Mouse (Mus musculus) cerebellum, adult 8-10 months (tissue): ENCODE results near the gene Kbtbd6.
A peak's percentile ranks its signal among the peaks of the same experiment; 100 is the strongest.
"Not testable (repeated sequence)": the region's sequence is repeated elsewhere in the genome, so short reads cannot be mapped to it uniquely, and the experiment has no call there.

Experiments
- DNase-seq: peaks from one replicate; pipeline ENCODE4 v3.0.0; 2022

Kbtbd6 gene

DNA sequence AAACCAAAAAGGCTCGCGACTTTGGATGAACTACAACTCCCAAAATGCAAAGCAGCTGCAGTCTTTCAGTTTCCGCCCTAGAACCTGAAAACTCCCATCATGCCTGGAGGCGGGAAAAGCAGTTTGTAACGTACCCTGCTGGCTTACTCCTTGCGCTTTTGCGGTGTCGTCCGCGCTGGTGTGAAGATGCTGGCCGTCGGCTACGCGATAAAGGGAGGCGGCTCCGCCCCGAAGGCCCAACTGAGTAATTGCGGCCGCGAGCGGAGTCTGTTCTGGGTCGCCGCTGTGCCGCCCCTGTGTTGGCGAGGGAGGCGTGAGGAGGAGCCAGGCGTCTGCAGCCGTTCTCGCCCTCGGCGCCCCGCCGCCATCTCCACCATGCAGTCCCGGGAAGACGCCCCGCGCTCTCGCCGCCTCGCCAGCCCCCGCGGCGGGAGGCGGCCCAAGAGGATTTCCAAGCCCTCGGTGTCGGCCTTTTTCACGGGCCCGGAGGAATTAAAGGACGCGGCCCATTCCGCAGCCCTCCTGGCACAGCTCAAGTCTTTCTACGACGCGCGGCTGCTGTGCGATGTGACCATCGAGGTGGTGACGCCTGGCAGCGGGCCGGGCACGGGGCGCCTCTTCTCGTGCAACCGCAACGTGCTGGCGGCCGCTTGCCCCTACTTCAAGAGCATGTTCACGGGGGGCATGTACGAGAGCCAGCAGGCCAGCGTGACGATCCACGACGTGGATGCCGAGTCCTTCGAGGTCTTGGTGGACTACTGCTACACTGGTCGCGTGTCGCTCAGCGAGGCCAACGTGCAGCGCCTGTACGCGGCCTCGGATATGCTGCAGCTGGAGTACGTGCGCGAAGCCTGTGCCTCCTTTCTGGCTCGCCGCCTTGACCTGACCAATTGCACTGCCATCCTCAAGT lies at the start of gene Kbtbd6:
Gene Kbtbd6, plus strand, starts transcription at position 155 of the 910 bp plus-strand sequence.
- DNase-seq: peak; percentile 63

DNA sequence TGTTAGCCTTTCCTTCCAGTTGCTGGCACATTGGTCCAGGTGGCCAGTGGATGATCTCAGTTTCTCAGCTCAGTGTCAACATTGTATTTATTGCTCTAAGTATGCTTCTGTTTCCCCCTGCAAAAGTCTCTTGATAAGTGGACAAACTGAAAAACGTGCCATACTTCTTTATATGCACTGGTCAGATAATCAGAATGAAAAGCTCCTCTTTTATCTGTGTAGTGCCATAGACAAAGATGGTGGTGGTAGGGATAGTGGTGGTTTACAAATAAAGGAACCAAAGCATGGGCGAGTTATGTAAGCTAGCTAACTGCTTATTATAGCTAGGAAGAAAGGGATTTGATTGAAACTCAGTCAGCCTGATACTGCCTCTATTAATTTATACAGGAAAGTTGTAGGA lies 44.0 kb upstream of the Kbtbd6 start:
- no peak for DNase-seq

DNA sequence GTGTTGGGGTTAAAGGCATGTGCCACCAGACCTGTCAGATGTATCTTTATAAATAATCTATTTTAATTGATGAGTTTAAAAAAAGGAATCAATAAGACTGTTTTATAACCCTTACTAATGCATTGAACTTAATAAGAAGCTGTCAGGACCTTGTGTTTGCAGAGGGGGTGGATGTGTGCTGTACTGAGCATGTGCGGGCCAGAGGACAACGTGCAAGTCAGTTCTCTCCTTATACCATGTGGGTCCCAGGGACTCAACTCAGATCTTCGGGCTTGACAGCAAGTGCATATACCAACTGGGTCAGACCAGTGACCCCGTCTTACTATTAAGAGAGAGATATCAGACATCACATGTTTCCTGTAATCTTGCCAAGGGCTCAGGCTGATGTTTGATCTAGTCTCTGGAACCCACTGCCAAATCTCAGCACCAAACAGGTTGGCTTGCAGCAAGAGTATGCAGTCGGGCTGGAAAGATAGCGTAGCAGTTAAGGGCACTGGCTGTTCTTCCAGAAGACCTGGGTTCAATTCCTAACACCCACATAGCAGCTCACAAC lies 42.3 kb upstream of the Kbtbd6 start:
- no peak for DNase-seq

DNA sequence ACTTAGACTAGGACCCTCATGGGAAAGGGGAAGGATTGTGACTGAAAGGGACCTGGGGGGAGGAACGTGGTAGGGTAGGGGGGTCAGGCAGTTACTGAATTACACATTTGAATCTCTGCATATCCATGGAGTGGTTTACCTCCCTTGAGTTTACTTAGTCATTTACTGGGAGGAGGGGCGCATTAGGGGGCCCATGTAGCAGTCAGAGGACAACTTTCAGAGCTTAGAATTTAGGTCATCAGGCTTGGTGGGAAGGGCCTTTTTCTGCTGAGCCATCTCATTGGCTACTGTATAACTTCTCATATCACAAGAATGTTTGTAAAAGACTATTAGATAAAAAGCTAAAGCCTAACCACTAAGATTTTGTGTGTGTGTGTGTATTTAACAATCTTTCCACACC lies 41.0 kb upstream of the Kbtbd6 start:
- no peak for DNase-seq

DNA sequence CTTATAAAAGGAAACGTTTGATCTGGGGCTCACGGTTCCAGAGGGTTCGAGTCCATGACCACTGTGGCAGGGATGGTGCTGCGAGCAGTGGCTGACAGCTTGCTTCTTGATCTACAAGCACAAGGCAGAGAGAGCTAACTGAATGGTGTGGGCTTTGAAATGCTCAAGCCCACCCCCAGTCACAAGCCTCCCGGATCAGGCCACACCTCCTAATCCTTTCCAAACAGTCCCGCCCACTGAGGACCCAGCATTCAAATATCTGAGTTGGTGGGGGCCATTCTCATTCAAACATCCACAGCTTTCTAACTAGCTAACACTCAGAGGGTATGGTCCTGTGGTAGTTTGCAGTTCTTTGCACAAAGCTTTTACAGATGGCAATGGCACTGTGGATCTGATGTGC lies 38.5 kb upstream of the Kbtbd6 start:
- no peak for DNase-seq

DNA sequence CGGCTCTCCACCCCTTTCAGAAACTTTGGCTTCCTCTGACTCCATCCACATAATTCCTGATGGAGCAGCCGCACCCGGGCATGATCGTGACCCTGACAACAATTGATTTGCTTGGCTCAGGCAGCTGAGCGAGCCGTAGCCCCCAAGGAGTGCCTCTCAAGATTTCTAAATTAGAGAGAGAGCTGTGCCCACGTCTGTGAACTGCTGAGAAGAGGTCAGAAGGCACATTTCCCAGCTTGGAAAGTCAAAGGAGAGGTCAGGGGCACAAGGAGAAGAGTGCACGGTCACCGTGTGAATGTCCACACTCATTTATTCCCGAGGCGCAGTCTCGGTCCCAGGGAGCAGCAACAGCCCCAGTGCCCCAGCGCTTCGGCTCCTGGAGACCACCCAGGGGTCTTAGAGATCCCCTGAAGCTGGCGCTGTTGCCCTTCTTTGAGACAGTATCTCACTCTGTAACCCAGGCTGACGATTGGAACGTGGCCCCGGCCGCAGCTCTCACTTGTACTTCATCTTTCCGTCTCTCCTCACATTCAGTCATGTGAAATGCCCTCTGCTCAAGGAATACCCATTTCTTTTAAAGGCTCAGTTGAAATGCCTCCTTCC lies 31.5 kb upstream of the Kbtbd6 start:
- DNase-seq: no peak

DNA sequence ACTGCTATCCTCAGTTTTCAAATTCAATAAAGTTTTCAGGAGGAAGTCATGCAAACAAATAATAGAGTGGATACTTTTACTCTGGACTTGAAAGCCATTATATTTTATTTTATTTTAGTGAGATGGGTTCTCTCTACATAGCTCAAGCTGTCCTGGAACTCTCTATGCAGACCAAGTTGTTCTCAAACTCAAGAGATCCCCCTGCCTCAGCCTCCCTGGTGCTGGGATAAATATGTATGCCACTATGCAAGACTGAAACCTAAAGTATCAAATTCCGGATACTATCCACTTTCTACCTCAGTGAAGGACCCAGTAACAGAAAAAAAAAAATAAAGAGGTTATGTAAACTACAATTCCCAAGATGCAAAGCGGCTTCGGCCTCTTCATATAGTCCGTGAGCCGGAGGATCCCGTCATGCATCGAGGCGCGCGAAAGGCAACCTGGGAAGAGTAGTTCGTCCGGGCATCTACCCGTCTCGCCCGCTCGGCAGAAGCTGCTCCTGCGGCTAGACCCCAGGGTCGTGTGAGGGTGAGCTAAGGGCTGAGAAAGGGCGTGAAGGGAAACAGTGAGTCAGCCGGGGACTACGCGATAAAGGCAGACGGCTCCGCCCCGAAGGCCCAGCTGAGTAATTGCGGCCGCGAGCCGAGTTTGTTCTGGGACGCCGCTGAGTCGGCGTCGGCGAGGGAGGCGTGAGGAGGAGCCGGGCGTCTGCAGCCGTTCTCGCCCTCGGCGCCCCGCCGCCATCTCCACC lies 25.5 kb upstream of the Kbtbd6 start, which contains the start of gene Kbtbd7:
Gene Kbtbd7, plus strand, starts transcription at position 533 of the 751 bp plus-strand sequence.
- peak; percentile 87 for DNase-seq

DNA sequence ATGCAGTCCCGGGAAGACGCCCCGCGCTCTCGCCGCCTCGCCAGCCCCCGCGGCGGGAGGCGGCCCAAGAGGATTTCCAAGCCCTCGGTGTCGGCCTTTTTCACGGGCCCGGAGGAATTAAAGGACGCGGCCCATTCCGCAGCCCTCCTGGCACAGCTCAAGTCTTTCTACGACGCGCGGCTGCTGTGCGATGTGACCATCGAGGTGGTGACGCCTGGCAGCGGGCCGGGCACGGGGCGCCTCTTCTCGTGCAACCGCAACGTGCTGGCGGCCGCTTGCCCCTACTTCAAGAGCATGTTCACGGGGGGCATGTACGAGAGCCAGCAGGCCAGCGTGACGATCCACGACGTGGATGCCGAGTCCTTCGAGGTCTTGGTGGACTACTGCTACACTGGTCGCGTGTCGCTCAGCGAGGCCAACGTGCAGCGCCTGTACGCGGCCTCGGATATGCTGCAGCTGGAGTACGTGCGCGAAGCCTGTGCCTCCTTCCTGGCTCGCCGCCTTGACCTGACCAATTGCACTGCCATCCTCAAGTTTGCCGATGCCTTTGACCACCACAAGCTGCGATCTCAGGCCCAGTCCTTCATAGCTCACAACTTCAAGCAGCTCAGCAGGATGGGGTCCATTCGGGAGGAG lies 24.8 kb upstream of the Kbtbd6 start:
- peak; percentile 23 for DNase-seq

DNA sequence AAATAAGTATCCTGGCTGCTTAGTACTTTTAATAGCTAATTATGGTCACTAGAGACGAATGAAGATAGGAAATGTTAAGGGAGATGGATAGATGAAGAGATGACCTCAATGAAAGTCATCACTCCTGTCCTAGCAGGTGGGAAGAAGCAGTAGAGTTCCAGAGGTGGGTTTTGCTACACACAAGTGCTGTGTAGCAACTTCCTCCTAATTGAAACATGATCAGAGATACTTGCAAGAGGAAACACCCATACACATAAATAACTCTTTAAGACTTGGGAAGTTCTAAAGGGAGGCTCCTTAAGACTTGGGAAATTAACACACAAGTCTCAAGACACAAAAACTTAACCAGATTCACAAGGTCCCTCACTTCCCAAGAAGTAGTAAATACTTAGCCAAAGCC lies 17.6 kb upstream of the Kbtbd6 start:
- no peak for DNase-seq

DNA sequence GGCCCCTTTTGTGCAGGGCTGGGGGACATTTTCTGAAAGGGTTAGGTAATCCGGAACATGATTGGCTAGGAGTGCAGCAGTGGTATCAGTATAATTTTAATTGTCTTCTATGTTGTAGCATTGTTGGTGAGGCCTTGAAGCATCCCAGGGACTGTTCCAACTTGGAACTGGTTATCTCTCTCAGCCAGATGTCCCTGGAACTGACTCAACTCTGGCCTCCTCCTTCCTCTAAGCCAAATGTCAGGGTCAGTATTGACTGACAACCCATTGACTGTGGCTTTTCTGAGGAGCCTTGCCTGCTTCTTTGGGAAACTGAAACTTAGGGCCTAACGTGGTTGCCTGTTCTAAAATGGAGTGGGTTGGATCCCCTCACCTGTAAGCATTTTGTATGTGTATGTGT lies 11.0 kb upstream of the Kbtbd6 start:
- DNase-seq: no peak

DNA sequence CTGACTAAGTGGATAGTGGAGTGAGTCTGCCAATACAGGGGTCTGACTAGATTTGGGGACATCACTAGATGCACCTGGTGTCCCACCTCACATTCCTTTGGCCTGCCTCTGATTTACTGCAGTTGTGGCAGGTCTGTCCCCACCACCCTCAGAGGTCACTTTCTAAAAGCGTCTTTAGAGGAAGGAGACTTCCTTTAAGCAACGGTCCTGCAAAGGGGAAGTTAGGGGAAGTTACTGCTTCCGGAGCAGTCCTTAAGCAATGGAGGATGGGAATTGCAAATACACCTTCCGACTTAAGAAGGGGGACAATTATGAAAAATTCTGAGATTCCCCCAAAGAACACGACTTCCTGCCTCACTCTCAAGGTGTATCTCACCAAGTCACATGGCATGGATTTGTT lies 10.2 kb upstream of the Kbtbd6 start:
- DNase-seq: no peak

DNA sequence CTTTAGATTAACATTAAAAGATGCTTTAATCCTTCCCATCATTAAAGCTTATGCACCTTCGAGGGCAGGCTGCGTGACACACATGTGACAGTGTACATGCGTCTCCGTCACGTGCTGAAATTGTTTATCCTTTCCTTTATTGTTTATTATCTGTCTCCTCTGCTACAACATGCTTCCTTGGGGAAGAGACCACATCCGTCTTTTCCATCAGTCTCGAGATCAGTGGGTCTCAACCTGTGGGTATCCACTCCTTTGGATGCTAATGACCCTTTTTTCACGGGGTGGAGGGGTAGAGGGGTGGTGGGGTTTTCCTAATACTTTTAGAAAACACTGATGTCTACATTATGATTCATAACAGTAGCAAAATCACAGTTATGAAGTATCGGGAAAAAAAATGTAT lies 7.0 kb upstream of the Kbtbd6 start:
- DNase-seq: no peak

DNA sequence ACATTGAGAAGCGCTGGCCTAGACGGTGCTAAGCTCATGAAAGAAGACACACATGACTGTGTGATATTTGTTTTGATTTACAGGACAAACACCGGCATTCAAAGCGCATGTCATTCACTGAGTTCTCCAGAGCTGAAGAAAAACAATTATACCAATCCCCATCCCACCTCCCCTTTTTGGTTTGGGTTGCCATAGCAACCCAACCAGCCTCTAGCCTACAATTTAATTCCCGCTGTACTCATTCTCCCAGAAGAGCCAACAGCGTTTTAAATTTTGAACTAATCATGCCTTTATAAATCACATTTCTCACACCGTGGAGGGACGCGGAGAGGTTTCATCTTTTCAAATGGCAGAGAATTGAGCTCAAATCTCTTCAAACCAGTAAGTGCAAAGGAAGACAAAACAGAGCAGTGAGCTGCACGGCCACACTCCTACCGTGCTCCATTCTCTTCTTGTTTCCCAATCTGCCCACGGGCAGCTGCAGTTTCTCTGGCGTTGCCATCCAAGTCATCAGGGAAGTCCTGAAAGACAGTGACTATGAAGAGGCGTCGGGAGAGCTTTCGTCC lies 6.5 kb upstream of the Kbtbd6 start:
- DNase-seq: no peak

DNA sequence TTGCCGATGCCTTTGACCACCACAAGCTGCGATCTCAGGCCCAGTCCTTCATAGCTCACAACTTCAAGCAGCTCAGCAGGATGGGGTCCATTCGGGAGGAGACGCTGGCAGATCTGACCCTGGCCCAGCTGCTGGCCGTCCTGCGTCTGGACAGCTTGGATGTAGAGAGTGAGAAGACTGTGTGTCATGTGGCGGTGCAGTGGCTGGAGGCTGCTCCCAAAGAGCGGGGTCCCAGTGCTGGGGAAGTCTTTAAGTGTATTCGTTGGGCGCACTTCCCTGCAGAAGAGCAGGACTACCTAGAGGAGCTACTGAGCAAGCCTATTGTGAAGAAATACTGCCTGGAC lies 928 bp downstream of the Kbtbd6 start:
- DNase-seq: not testable (repeated sequence)

DNA sequence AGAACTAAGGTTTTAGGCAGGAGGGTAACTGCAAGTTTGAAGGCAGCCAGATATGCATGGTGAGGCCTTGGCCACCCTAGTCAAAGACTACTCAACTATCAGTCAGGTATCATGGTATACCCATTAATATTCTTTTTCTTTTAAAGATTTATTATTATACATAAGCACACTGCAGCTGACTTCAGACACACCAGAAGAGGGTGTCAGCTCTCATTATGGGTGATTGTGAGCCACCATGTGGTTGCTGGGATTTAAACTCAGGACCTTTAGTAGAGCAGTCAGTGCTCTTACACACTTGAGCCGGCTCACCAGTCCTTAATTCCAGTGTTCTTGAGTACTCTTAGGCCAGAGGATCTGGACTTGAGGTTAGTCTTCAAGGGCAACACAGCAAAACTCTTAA lies 8.8 kb downstream of the Kbtbd6 start:
- DNase-seq: no peak

DNA sequence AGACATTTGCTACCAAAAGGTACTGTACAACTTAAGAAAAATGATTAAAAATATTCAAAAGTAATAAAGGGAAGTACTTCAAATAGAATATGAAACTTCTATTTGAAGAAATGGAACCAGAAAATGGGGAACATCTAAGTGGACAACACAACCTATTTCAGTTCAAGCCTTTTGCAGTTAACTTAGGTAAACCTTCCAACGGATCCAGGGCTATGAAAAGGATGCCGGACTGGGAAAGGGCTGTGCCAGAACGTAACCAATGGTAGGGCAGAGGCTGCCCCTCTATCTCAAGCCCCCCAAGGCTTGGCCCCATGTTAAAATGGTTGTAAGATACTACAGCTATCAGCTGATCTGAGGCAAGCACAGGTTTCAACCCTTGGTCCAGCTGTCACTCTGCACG lies 9.4 kb downstream of the Kbtbd6 start:
- no peak for DNase-seq

DNA sequence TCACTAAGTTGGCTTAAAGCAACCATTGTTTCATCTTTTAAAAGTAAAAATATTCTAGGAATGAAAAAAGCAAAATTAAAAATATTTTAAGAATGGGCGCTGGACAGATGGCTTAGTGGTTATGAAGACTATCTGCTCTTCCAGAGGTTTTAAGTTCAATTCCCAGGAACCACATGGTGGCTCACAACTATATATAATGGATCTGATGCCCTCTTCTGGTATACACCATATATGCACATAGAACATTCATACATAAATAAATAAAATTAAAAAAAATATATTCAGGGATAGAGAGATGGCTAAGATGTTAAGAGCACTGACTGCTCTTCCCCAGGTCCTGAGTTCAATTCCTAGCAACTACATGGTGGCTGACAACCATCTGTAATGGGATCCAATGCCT lies 14.0 kb downstream of the Kbtbd6 start:
- no peak for DNase-seq

DNA sequence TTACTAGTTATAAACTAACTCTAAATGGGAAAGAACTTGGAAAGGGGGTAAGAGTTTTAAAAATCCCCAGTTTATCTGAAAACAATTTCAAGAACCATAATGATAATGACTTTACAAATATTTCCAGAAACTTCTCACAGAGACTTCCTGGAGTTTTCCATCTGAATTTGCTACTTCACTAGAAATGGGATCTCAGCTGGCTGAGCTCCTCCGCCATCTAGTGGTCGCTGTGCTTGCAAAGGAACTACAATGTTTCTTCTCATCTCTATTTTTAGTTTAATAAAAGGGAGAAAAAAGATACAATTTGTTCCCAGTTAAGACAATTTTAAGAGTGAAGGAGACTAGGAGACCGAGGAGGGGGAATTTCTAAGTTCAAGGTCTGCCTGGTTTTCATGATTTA lies 16.0 kb downstream of the Kbtbd6 start:
- DNase-seq: no peak

DNA sequence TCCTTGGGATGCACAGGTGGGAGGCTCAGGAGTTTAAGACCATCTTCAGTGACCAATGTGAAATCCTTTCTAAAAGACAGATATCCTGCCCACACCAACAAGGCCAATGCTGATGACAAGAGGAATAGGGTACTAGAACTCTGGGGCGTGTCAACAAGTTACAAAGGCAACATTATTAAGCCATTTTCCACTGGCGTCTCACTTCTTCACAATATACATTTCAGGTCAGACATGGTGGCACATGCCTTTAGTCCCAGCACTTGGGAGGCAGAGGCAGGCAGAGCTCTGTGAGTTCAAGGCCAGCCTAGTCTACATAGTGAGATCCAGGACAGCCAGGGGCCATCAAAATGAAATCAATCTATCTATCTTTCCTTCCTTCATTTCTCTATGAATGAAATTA lies 21.7 kb downstream of the Kbtbd6 start:
- no peak for DNase-seq

DNA sequence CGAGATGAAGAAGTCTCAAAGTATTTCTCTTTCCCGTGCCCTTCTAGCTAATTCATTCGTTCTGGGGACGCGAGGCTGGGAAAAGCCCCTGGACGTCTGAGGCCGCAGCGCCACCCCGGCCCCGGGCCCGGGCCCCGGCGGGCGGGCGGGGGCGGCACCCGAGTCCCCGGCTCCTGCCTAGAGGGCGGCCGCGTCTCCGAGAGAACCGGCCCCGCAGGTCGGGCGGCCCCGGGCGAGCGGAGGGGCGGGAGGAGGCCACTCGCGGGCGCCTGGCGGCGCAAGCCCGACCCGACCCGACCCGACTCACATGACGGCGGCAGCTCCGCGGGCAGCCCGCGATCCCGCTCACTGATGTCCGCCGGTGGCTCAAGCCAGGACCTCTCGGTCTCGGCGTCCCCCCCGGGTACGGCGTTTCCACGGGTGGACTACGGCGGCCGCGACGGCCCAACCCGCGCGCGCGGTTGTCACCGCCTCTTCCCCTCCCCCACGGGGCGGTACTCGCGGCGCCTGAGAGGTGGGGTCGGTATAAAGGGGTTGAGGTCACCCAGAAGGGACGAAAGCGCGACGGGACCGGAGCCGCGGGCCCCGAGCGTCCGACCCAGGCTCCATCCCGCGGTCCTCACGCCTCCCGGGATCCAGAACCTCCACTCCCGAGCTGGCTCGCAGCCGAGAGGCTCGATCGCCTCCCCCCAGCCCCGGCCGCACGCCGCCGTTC lies 29.1 kb downstream of the Kbtbd6 start, which contains the start of gene Elf1:
Gene Elf1, plus strand, starts transcription at position 571 of the 715 bp plus-strand sequence.
- DNase-seq: peak; percentile 98

DNA sequence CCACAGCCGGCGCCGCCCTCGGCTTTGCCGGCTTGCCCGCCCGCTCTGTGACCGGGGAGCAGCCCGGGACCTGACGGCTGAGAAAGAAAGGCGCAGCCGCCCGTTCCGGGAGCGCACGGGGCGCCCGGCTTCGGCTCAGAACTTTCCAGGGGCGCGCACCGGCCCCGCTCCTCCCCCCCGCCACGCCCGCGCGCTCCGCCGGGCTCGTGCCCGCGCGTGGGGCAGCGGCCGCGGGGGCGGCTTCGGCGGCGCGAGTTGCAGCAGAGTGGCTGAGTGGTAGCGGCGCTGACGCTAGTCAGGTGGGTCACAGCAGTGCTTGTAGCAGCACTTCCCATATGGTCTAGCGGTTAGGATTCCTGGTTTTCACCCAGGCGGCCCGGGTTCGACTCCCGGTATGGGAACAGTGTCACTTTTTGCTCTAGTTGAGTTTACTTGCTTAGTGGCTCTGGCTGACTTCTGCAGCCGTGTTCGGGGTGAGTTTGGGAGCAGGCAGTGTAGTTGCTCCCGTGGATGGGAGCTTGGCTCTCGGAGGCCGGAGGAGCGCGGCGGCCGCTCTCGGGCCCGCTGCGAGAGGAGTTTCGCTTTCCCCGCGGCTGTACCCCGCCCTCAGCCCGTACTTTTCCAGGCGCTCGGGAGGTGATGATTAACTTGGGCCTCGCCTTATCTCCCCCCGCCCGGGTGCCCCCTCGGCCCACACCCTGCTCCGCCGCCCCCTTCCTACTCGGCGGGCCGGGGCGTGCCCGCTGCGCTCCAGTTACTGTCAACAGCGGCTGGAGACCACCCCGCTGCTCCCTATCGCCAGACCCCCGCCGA lies 29.9 kb downstream of the Kbtbd6 start, which contains the start of gene Wbp4:
Gene Wbp4, minus strand, starts transcription at position 182 of the 813 bp plus-strand sequence.
- DNase-seq: peak; percentile 98
